Mouse (Mus musculus): ENCODE results near the gene C87436.
A peak's percentile ranks its signal among the peaks of the same experiment; 100 is the strongest.

The C87436 gene

DNA sequence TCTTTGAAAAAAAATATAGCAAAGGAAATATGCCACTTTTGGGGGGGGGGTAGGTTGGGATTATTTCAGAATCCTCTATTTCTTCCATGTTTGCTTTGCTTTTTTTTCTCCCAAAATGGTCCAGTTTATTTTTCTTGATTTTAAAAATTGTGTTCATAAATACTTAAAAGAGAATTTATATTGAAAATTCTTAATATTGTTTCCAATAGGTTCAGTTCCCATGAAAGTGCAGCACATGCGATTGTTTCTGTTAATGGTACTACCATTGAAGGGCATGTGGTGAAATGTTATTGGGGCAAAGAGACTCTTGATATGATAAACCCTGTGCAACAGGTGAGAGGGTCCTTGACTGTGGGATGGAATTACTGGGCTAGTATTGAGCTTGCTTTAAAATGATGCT is 11.8 kb upstream of the C87436 start, which contains the start of gene Gm44790:
Gene Gm44790 (plus strand): TSS at position 301 of the 400 bp plus-strand sequence.
- no peak for DNase-seq (ENCODE audit: low read depth, low spot score)

DNA sequence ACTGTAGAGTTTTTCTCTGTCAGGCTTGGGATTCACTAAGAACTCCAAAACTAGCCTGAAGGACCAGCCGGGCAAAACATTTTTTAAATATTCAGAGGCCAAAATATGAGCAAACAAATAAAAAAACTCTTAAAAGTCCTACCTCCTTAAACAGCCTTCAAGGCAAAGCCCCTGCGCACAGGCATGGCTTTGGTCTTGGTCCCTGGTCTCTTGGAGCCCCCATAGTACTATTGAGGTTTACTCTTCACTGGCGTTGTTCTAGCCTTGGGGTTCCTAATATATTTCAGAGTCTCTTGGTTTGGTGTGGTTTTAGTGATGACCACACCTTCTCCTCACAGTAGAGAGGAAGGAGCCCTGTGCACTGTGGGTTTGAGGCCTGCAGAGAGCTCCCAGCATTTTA is 6.6 kb upstream of the C87436 start:
- DNase-seq (ENCODE audit: low read depth, low spot score): no peak

DNA sequence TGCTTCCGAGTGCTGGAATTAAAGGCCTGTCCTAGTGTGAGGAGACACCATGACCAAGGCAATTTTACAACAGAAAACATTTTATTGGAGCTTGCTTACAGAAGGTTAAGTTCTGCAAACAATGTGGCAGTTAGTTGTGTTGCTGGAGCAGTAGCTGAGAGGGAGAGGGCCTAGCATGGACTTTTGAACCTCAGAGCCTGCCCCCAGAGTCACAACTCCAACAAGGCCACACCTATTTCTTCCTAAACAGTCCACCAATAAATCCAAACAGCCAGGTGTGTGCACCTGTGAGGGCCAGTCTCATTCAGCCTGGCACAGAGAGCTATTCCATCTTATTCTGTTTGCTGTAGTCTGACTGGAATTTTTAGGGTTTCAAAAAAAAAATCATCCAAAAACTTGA is 4.5 kb upstream of the C87436 start:
- no peak for DNase-seq (ENCODE audit: low read depth, low spot score)

DNA sequence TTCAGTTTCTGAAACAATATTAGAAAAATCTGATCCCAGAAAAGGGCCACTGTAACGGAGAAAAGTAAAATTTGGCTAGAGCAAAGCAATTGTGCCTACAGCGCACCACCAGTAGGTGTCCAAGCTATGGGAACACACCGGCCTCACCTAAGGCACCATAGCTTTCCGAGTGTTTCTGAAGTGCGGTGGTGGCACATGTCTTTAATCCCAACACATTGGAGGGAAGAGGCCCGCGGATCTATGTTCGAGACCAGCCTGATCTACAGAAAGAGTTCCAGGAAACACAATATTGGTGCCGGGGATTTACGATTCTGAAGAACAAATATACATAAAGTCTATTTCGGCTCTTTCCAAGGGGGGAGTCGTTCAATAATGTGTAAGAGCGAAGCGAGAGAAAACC is 463 bp upstream of the C87436 start:
- DNase-seq (ENCODE audit: low read depth, low spot score): no peak

DNA sequence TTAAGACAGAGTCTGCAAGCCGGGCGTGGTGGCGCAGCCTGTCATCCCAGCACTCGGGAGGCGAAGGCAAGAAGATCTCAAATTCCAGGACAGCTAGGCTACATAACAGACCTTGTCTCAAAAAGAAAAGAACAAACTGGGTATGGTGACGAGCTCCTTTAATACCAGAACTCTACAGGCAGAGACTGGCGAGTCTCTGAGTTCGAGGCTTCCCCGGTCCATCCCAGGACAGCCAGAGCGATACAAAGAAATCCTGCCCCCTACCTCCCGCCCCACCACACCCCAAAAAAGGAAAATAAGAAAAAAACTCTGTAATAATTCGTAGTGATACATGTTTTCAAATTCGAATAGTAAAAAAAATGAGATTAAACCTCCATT is 934 bp downstream of the C87436 start:
- no peak for DNase-seq (ENCODE audit: low read depth, low spot score)

DNA sequence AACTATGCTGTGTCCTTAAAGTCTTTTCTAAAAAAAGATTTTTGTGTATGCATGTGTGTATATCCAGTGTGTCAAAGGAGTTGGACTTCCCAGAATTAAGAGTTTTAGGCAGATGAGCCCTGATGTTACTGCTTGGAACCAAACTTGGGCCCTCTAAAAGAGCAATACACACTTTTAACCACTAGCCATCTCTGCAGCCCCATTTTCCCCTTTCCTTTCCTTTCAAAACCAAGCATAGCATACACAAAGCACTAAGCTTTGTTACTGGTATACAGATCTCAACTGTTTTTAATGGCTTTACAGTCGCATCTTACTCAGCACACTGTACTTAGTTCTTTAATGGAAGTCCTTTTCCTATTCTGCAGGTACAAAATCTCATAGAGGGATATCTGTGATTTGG is 1.4 kb downstream of the C87436 start:
- DNase-seq (ENCODE audit: low read depth, low spot score): no peak

DNA sequence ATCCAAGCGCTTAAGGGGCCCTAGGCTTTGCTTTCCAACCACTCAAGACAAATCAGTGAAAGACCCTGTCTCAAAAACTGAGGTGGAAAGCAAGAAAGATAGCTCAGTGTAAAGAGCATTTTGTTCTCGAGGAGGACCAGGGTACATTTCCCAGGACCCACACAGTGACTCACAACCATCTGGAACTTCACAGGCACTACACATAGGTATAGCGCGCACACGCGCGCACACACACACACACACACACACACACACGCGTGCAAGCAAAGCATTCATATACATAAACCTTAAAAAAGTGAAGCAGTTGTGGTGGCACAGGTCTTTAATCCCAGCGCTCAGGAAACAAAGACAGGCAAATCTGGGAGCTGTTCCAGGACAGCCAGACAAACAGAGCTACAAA is 3.4 kb downstream of the C87436 start:
- DNase-seq (ENCODE audit: low read depth, low spot score): no peak

DNA sequence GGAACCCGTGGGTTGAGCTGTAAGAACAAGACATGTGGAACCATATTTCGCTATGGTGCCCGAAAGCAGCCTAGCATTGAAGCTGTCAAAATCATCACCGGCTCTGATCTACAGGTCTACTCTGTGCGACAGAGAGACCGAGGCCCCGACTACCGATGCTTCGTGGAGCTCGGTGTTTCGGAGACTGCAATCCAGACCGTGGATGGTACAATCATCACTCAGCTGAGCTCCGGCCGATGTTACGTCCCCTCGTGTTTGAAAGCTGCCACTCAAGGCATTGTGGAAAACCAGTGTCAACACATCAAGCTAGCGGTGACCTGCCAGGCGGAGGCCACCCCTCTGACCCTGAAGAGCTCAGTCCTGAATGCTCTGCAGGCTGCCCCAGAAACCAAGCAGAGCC is 7.4 kb downstream of the C87436 start:
- DNase-seq (ENCODE audit: low read depth, low spot score): no peak

DNA sequence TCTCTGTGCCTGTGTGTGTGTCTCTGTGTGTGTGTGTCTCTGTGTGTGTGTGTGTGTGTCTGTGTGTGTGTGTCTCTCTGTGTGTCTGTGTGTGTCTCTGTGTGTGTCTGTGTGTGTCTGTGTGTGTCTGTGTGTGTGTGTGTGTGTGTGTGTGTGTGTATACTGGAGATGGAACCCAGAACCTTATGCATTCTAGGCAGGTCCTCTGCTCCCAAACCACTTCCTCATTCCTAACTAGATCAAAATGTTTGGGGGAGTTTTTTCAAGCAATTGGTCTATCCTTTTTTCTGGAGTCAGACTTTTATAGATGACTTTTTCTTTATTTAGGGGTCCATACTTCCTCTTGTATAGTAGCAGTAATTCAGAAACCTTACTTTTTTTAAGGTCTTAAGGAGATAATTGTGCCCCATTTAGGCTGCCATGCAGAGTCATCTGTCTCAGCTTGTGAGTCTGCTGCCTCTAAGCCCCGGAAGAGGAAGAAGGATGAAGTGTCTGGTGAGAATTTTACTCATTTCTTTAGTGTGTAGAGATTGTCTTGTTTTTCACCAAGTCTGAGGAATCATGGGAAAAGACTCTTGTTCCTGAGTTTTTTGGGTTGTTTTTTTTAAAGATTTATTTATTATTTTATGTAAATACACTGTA is 8.9 kb downstream of the C87436 start:
- DNase-seq (ENCODE audit: low read depth, low spot score): no peak

DNA sequence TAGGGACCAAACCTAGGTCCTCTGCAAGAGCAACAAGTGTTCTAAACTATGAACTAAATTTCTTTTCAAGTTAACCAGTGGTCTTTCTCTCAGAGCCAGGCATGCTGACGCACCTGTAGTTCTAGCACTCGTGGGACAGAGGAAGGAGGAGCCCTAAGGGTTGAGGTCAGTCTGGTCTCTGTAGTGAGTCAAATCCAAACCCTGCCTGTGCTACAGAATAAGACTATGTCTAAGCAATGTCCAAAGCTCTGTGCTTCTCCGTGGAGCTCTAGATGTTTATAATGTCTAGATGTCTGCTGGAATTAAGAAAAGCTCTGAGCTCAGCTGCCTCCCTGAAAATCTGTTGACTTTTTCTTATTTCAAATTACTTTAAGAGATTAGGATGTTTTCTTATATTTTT is 18.6 kb downstream of the C87436 start:
- no peak for DNase-seq (ENCODE audit: low read depth, low spot score)

DNA sequence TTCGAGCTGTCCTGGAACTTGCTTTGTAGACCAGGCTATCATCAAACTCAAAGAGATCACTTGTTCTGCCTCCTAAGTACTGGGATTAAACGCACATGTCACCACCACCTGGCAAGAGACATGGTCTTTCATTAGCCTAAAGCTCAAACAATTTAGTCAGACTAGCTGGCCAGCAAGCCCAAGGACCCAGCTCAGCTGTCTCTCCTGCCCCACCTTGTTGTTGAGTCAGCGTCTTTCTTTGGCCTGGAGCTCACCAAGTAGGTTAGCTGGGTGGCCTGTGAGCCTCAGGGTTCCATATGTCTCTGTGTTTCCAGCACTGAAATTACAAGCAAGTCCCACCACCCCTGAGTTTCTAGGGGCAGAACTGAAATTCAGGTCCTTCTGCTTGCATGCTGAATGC is 24.9 kb downstream of the C87436 start:
- DNase-seq (ENCODE audit: low read depth, low spot score): no peak

DNA sequence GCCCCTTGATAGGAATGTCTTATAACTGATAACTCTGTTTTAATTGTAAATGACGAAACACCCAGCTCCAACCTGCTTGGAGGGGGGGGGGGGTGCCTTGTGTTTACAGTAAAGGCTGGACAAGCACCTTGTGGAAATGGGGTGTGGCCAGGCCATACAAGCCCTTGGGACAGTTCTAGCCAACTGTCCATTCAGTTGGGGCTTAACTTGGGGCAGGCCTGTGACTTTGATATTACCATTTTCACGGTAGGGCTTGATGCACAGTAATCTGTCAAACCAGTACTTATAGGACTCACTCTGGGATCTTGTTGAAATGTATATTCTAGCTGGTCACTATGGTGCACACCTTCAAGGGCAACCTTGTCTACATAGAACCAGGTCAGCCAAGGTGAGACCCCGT is 33.1 kb downstream of the C87436 start:
- DNase-seq (ENCODE audit: low read depth, low spot score): no peak

DNA sequence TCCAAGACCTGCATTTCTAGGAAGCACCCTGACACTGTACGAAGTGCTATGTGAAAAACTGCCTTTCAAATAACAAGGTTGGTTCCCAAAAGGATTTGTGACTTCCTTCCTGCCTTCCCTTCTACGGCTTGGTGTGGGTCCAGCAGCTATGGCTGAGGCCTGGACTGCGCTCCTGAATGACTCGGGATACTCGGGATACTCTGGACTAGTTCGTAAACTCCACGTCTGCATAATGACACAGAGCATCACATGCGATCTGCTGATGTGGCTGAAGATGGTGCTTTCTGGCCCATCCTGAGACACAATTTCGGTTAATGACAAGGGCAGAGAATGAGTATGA is 33.6 kb downstream of the C87436 start:
- no peak for DNase-seq (ENCODE audit: low read depth, low spot score)

DNA sequence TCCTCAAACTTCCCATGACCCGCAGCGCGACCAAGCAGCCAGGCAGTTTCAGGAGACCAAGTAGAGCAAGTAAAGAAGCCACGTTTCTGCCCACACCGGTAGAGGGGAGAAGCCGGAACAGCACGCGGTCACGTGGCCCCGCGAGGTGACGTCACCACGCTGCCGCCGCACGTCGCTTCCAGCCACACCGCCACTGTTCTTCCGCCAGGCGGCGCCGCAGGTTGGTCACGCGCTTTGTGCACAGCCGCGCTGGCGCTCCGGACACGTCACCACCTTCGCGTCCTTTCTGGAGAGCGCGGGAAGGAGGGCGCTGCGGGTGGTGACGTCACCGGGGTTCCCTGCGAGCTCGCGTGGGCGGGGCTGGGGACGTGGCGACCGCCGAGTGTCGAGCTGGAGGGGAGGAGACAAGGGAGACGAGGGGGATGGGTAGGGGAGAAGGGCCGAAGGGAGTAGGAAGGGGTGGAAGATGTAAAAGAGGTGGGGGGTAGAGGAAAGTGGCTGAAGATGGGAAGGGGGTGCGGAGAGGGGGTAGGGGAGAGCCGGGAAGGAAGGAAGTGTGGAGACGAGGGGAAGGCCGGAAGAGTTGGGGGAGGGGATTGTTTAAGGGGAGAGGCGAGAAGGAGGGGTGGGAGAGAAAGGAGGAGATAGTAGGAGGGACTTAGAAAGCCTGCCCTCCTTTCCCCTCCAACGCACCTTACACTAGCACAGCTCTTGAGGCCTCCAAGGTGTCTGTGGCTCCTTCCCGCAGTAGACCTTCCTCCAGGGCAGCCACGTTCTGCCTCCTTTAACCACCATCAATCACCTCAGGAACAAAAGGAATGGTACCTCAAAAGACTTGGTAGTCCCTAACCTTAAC is 34.2 kb downstream of the C87436 start:
- peak; percentile 98 for DNase-seq (ENCODE audit: low read depth, low spot score)

DNA sequence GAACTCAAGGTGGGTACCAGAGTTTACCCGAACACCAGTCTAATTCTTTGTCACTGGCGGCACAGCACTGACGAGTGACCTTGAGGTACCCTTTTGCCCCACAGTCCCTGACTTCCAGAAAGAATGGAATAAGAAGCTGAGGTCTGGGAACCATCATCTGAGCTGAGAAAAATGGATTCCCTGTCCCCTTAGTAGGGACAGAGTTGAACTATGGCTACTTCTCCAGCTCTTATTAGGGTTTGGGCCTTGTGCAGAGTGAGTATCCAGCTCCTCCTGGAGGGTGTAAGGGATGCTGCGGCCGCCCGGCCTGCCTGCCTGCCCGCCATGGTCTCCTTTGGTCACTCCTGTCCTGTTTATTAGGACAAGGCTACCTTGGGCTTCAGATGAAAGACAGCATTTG is 34.9 kb downstream of the C87436 start:
- no peak for DNase-seq (ENCODE audit: low read depth, low spot score)

DNA sequence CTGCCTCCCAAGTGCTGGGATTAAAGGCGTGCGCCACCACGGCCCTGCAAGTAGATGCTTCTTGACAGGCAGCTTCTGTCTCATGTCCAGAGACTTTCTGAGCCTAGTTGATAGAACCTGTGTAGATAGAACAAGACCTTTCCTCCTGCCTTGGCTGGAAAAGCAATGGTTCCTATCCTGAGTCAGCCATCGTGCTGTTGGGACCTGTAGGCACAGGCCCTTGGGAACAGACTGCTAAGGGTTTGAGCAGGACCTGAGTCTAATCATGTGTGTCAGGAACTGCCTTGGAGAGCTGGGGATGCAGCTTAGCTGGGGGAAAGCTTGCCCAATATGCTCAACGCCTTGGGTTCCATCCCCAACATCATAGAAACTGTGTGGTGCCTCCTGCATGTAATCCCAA is 35.9 kb downstream of the C87436 start:
- DNase-seq (ENCODE audit: low read depth, low spot score): no peak

DNA sequence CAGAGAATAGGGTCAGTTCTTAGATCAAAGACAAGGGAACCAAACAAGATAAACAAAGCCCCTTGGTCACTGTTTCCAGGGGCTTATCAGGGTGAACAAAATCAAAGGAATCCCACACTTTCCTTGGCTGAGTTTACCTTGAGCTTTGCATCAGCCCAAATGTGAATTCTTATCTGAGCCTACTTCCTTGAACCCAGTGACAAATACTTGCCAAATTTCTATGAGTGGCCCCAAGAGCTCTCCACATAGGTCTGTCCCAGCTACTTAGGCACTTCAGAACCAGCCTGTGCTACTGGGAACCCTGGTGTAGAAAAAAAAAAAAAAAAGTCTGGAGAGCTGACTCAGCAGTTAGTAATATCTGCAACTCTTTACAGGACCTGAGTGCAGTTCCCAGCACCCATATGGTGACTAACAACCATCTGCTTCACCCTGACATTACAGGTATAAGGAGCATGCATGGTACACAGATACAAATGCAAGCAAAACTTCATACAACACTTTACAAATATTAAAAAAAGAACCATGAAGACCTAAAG is 36.5 kb downstream of the C87436 start:
- DNase-seq (ENCODE audit: low read depth, low spot score): no peak

DNA sequence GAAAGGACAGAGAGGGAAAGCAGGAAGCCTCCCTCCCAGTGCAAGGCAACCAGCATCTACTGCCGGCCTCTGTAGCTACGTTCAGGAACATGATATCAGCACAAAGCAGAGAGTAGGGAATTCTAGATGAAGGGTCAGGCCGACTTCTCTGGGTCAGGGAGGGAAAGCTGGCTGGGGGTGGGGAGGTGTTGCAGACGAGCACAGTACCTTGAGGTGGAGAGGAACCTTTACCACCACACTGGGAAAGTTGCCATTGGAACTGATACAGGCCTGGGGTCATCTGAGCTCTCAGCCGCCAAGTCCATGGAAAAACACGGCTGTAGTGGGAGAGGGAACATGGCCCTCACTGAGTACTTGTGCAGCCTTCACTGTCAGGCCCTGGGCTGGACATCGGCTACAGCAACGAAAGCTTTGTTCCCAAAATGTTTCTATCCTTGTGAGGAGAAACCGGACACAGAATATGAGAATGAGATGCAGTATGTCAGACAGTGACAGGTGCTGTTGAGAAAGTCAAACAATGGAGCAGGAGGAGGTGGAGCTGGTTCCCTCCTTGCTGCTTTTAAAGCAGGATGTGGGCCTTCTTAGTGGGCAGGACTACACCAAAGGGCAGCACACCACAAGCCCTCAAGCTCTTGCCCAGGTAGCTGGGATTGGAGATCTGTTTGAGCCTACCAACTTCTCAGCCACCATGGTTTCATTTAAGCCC is 37.4 kb downstream of the C87436 start:
- no peak for DNase-seq (ENCODE audit: low read depth, low spot score)

DNA sequence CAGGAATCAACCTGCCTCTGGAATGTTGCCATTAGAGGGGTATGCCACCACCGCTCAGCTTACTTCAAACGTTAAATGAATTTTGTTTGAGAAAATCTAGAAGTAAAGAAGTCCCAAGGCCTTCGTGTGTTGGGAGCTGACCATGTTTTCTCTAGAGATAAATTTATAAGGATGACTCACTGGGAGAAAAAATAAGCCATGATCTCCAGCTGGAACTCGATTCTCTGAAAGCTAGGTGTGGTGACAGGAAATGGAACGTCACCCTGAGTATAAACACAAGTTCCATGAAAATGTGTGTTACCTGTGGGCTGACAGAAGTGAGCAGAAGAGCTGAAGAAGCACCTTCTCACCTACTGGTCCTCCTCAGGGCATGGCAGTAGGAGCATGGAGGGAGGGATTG is 38.8 kb downstream of the C87436 start:
- no peak for DNase-seq (ENCODE audit: low read depth, low spot score)

DNA sequence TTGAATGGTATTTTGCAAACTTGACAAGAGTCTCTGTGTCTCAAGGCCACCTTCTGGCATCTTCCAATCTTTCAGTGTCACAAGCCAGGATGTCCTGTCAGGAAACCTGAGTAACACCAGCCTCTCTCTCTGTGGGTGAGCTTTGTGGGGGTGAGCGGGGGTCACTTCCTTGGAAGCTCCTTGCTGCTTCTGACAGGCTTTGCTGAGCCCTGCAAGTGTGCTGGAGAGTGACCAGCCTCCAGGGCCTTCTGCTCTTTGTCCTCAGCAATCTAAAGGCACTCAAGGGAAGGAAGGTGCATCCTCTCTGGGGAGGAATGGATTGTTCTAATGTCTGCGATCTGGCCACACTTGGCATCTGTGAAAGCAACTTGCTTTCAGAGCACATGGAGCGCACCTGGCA is 41.1 kb downstream of the C87436 start:
- DNase-seq (ENCODE audit: low read depth, low spot score): no peak

DNA sequence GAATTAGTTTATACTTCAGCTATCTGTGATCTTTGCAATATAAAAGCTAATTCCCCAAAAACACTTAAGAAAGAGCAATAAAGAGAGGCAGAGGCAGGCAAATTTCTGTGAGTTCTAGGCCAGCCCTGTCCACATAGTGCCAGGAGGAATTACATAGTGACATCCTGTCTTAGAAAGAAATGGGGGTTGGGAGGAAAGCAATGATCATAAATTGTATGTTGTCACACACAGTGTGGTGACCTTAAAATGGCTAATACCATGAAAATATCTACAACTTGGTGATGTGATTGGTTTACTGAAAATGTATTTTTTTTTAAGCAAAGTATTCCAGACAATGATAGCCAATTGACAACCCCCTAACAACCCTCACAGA is 41.6 kb downstream of the C87436 start:
- DNase-seq (ENCODE audit: low read depth, low spot score): no peak

DNA sequence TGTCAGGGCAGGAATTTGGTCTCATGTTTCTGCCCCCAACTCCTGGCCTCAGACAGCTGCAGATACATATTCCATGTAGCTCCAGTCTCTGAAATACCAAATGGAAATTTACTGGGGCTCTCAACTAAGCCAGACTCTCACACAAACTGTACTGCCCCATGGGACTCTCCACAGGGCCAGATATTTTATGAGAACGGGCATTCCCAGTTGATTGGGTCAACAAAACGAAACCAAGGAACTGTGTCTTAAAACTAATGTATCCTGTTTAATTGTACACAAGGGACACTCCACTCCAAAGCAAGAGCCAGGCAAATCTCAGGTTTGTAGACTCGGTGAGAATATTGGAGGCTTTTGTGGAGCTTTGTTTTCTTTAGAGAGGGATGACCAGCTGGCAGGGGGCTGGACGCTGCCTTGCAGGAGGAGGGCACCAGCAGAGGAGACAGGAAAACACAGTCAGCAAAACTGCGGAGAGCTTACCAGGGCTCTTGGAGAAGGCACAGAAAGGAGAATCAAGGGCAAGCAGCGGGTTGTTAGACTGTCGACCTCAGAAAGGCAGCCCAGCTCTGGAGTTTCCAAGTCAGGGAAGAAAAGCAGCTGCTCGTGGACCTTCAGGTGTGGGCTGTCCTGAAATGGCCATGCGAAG is 42.1 kb downstream of the C87436 start:
- no peak for DNase-seq (ENCODE audit: low read depth, low spot score)

Measured in retina, adult 2 months (tissue).